Mouse (Mus musculus): ENCODE measurements around the gene Wfdc6a. TPM values are rescaled to one million over a fixed set of nuclear protein-coding genes. Genes with fewer than 3 reads are reported as not detected.
A peak's percentile ranks its signal among the peaks of the same experiment; 100 is the strongest.

Wfdc6a gene
- total RNA-seq, 2 experiments from 2014 or later = 0.38 to 0.40 TPM

- DNase-seq (ENCODE audit: low spot score in 2 of 2) = no peak
These were observed 34.4 kb downstream of the Wfdc6a start for GRCm38 (mm10) chr2:164550895-164551269.

- DNase-seq (ENCODE audit: low spot score in 2 of 2) = no peak
These were observed 35.0 kb downstream of the Wfdc6a start for GRCm38 (mm10) chr2:164549963-164550894.

GRCm38 (mm10) chr2:164549338-164549737 is 35.9 kb downstream of the Wfdc6a start:
- DNase-seq (ENCODE audit: low spot score in 2 of 2) = no peak

- DNase-seq (ENCODE audit: low spot score in 2 of 2) = no peak
These were observed 40.7 kb downstream of the Wfdc6a start for GRCm38 (mm10) chr2:164544454-164545097.

GRCm38 (mm10) chr2:164543745-164544144 is 41.5 kb downstream of the Wfdc6a start:
- no peak for DNase-seq (ENCODE audit: low spot score in 2 of 2)

- no peak for DNase-seq (ENCODE audit: low spot score in 2 of 2)
These were observed 42.6 kb downstream of the Wfdc6a start for GRCm38 (mm10) chr2:164542598-164542997.

GRCm38 (mm10) chr2:164542132-164542531 is 43.1 kb downstream of the Wfdc6a start:
- no peak for DNase-seq (ENCODE audit: low spot score in 2 of 2)

- DNase-seq (ENCODE audit: low spot score in 2 of 2) = no peak
These were observed 44.4 kb downstream of the Wfdc6a start for GRCm38 (mm10) chr2:164540652-164541427.

GRCm38 (mm10) chr2:164537003-164537402 is 48.2 kb downstream of the Wfdc6a start:
- DNase-seq (ENCODE audit: low spot score in 2 of 2) = no peak

- no peak for DNase-seq (ENCODE audit: low spot score in 2 of 2)
These were observed 50.9 kb downstream of the Wfdc6a start for GRCm38 (mm10) chr2:164534315-164534714.

- DNase-seq (ENCODE audit: low spot score in 2 of 2) = peak; percentile 64 to 71
These were observed 54.1 kb downstream of the Wfdc6a start for GRCm38 (mm10) chr2:164531169-164531568.

Other genes starting within 250 kb of the Wfdc6a start
- 10 to 100 TPM; 21.8 to 45.7 TPM for gene Slpi, start 196.4 kb downstream of the Wfdc6a start, total RNA-seq (2021)
- gene Rbpjl, start 182.3 kb downstream of the Wfdc6a start, total RNA-seq (2021) = not detected
- 1 to 10 TPM in 1 of 2 experiments, under 1 TPM in 1; 0.76 to 1.7 TPM for gene Matn4, start 180.3 kb downstream of the Wfdc6a start, total RNA-seq (2021)
- gene Sdc4, start 141.6 kb downstream of the Wfdc6a start, total RNA-seq (2021) = 100 to 1,000 TPM; 133 to 150 TPM
- gene Sys1, start 128.5 kb downstream of the Wfdc6a start, total RNA-seq (2021) = 10 to 100 TPM; 28.7 to 33.3 TPM
- gene Gm20458, start 124.5 kb downstream of the Wfdc6a start, total RNA-seq (2021) = 1 to 10 TPM in 1 of 2 experiments, not detected in 1; 5.7 TPM
- gene Trp53tg5, start 111.7 kb downstream of the Wfdc6a start, total RNA-seq (2021) = not detected
- 10 to 100 TPM in 1 of 2 experiments, 1 to 10 TPM in 1; 7.6 to 20.9 TPM for gene Dbndd2, start 99.3 kb downstream of the Wfdc6a start, total RNA-seq (2021)
- gene Pigt, start 87.9 kb downstream of the Wfdc6a start, total RNA-seq (2021) = 10 to 100 TPM; 63.3 to 93.6 TPM
- under 1 TPM in 1 of 2 experiments, not detected in 1; 0.74 TPM for gene Wfdc2, start 23.0 kb downstream of the Wfdc6a start, total RNA-seq (2021)
- not detected for gene Spint3, start 12.0 kb downstream of the Wfdc6a start, total RNA-seq (2021)
- gene Eppin, start 8.1 kb upstream of the Wfdc6a start, total RNA-seq (2021) = not detected
- gene Wfdc6b, start 28.1 kb upstream of the Wfdc6a start, total RNA-seq (2021) = not detected
- gene Wfdc8, start 28.2 kb upstream of the Wfdc6a start, total RNA-seq (2021) = not detected
- not detected for gene Wfdc16, start 53.3 kb upstream of the Wfdc6a start, total RNA-seq (2021)
- gene Wfdc10, start 70.6 kb upstream of the Wfdc6a start, total RNA-seq (2021) = not detected
- not detected for gene Wfdc9, start 71.1 kb upstream of the Wfdc6a start, total RNA-seq (2021)
- not detected for gene Wfdc11, start 88.6 kb upstream of the Wfdc6a start, total RNA-seq (2021)
- not detected for gene Wfdc13, start 99.7 kb upstream of the Wfdc6a start, total RNA-seq (2021)
- gene Spint4, start 113.1 kb upstream of the Wfdc6a start, total RNA-seq (2021) = not detected
- not detected for gene Spint5, start 129.9 kb upstream of the Wfdc6a start, total RNA-seq (2021)
- gene Wfdc3, start 160.5 kb upstream of the Wfdc6a start, total RNA-seq (2021) = under 1 TPM; 0.20 to 0.45 TPM
- gene Dnttip1, start 160.5 kb upstream of the Wfdc6a start, total RNA-seq (2021) = 10 to 100 TPM; 34.0 to 35.2 TPM
- 1 to 10 TPM; 1.4 to 4.0 TPM for gene Ube2c, start 184.5 kb upstream of the Wfdc6a start, total RNA-seq (2021)
- gene Tnnc2, start 194.5 kb upstream of the Wfdc6a start, total RNA-seq (2021) = 10 to 100 TPM in 1 of 2 experiments, not detected in 1; 11.3 TPM
- gene Snx21, start 200.4 kb upstream of the Wfdc6a start, total RNA-seq (2021) = 10 to 100 TPM; 25.0 to 28.4 TPM
- gene Acot8, start 219.4 kb upstream of the Wfdc6a start, total RNA-seq (2021) = 10 to 100 TPM; 32.6 to 36.6 TPM
- gene Zswim3, start 219.7 kb upstream of the Wfdc6a start, total RNA-seq (2021) = 1 to 10 TPM; 4.2 to 5.3 TPM
- 10 to 100 TPM; 11.0 to 11.4 TPM for gene Zswim1, start 237.2 kb upstream of the Wfdc6a start, total RNA-seq (2021)
- gene Spata25, start 243.1 kb upstream of the Wfdc6a start, total RNA-seq (2021) = not detected
- 100 to 1,000 TPM; 103 to 106 TPM for gene Ctsa, start 247.4 kb upstream of the Wfdc6a start, total RNA-seq (2021)
- 1 to 10 TPM; 1.4 to 1.7 TPM for gene Neurl2, start 248.0 kb upstream of the Wfdc6a start, total RNA-seq (2021)